ENCODE assay signal across 8 mouse cellular contexts in genomic region chr17:28510445-28511342, GRCm38 (mm10). TPM values are rescaled to one million over a fixed set of nuclear protein-coding genes. Genes with fewer than 3 reads are reported as not detected.
DNase-seq lines count a peak whose midpoint lies in the region; ATAC-seq and TF ChIP-seq lines count a peak whose summit lies in the region.

No protein-coding gene starts in this region.

- no peaks in the 10 kb centered on the region for H3K36me3 ChIP-seq in embryonic facial prominence, embryonic 15.5 days
- no peaks in the 10 kb centered on the region; the same call in 1 of the 2 replicates for H3K36me3 ChIP-seq in lung, postnatal 0 days (ENCODE audit: insufficient read depth, low read length)

- DNase-seq in adrenal gland, postnatal 14 days, result peak; percentile 36
- no peak for DNase-seq in adrenal gland, postnatal 4 days (ENCODE audit: low spot score in 2 of 2)
- peak; percentile 60 for DNase-seq in induced T-regulatory cell, adult 2 months (ENCODE audit: low read depth)
- DNase-seq in lung, postnatal 0 days (ENCODE audit: low spot score), result peak; percentile 57
- DNase-seq in urinary bladder, adult 18-20 months (ENCODE audit: low spot score in 2 of 2), result no peak
- DNase-seq in c-Kit-positive CD71-positive TER-119-positive erythroid progenitor cells, embryonic 14.5 days (ENCODE audit: low spot score), result no peak

- H3K4me3 ChIP-seq in embryonic facial prominence, embryonic 15.5 days (replicated peaks), result peak overlapping the region; percentile 22
- H3K4me3 ChIP-seq in lung, postnatal 0 days (ENCODE audit: low read depth, low read length), result no peak overlapping the region

- peak; percentile 32 for ATAC-seq in embryonic facial prominence, embryonic 15.5 days (ENCODE audit: insufficient number of reproducible peaks, low FRiP score, low TSS enrichment, low read depth)
- no peak for ATAC-seq in lung, postnatal 0 days
- no peak for ATAC-seq in frontal cortex, adult (ENCODE audit: low TSS enrichment)

- peaks cover 31% of the 10 kb centered on the region for H3K4me1 ChIP-seq in embryonic facial prominence, embryonic 15.5 days
- peaks cover 34% of the 10 kb centered on the region for H3K4me1 ChIP-seq in lung, postnatal 0 days (ENCODE audit: insufficient read depth, low read depth, low read length)

- H3K4me2 ChIP-seq in embryonic facial prominence, embryonic 15.5 days (replicated peaks), result peak overlapping the region; percentile 50
- peak overlapping the region; percentile 43 for H3K4me2 ChIP-seq in lung, postnatal 0 days (replicated peaks; ENCODE audit: low read depth, low read length)

- 4% methylated on average over 28 of the region's 28 CpGs for WGBS in embryonic facial prominence, embryonic 15.5 days
- 8% methylated on average over 28 of the region's 28 CpGs for WGBS in lung, postnatal 0 days

- no peak for TF ChIP-seq CTCF in lung, postnatal 0 days (IDR thresholded peaks at IDR 0.05)

- no peak overlapping the region for H3K27ac ChIP-seq in embryonic facial prominence, embryonic 15.5 days (replicated peaks)
- H3K27ac ChIP-seq in lung, postnatal 0 days (ENCODE audit: low read length), result peak overlapping the region; percentile 54

- no peaks in the 10 kb centered on the region for H3K27me3 ChIP-seq in embryonic facial prominence, embryonic 15.5 days
- H3K27me3 ChIP-seq in lung, postnatal 0 days (replicated peaks; ENCODE audit: insufficient read depth, low read length), result no peaks in the 10 kb centered on the region

- H3K9me3 ChIP-seq in embryonic facial prominence, embryonic 15.5 days (replicated peaks), result no peaks in the 10 kb centered on the region
- no peaks in the 10 kb centered on the region for H3K9me3 ChIP-seq in lung, postnatal 0 days (ENCODE audit: low read length)

- H3K9ac ChIP-seq in embryonic facial prominence, embryonic 15.5 days, result no peak overlapping the region
- peak overlapping the region; percentile 19; the same call in 1 of the 2 replicates for H3K9ac ChIP-seq in lung, postnatal 0 days (replicated peaks; ENCODE audit: low read depth)

- peak; percentile 65 for TF ChIP-seq EP300 in lung, postnatal 0 days (IDR thresholded peaks at IDR 0.05)

RNA-seq across cellular contexts. Expression of gene Fkbp5, which starts 6.6 kb away (rescaled TPM):
- 73.0 and 118 TPM in 2 replicates for total RNA-seq in adrenal gland, postnatal 14 days (2021)
- 100 to 1,000 TPM in 1 of 2 experiments, 10 to 100 TPM in 1; 95.8 to 104 TPM for total RNA-seq in adrenal gland, postnatal 4 days (2021)
- 35.8 and 36.5 TPM in 2 replicates for polyA plus RNA-seq in embryonic facial prominence, embryonic 15.5 days (2015; fragmentation: Nextera tagmentation; extraction: Ambion mirVana)
- 15.8 and 26.9 TPM in 2 replicates for polyA plus RNA-seq in lung, postnatal 0 days (2015; fragmentation: Nextera tagmentation; extraction: Ambion mirVana)

RNA-seq across cellular contexts. Expression of gene Armc12, which starts 19.9 kb away (rescaled TPM):
- not detected in 2 replicates for total RNA-seq in adrenal gland, postnatal 14 days (2021)
- total RNA-seq in adrenal gland, postnatal 4 days (2021), result under 1 TPM in 1 of 2 experiments, not detected in 1; 0.22 TPM
- not detected in 2 replicates for polyA plus RNA-seq in embryonic facial prominence, embryonic 15.5 days (2015; fragmentation: Nextera tagmentation; extraction: Ambion mirVana)
- not detected in 2 replicates for polyA plus RNA-seq in lung, postnatal 0 days (2015; fragmentation: Nextera tagmentation; extraction: Ambion mirVana)

RNA-seq across cellular contexts. Expression of gene Clpsl2, which starts 38.5 kb away (rescaled TPM):
- total RNA-seq in adrenal gland, postnatal 14 days (2021), result not detected in 2 replicates
- not detected for total RNA-seq in adrenal gland, postnatal 4 days (2021)
- not detected in 2 replicates for polyA plus RNA-seq in embryonic facial prominence, embryonic 15.5 days (2015; fragmentation: Nextera tagmentation; extraction: Ambion mirVana)
- not detected in 2 replicates for polyA plus RNA-seq in lung, postnatal 0 days (2015; fragmentation: Nextera tagmentation; extraction: Ambion mirVana)

RNA-seq across cellular contexts. Expression of gene Clps, which starts 49.9 kb away (rescaled TPM):
- total RNA-seq in adrenal gland, postnatal 14 days (2021), result not detected in 2 replicates
- total RNA-seq in adrenal gland, postnatal 4 days (2021), result 1,000 to 10,000 TPM in 1 of 2 experiments, under 1 TPM in 1; 0.56 to 1,299 TPM
- polyA plus RNA-seq in embryonic facial prominence, embryonic 15.5 days (2015; fragmentation: Nextera tagmentation; extraction: Ambion mirVana), result not detected in 2 replicates
- polyA plus RNA-seq in lung, postnatal 0 days (2015; fragmentation: Nextera tagmentation; extraction: Ambion mirVana), result 0.32 and 0.42 TPM in 2 replicates

Comparison
In these comparisons a context has a peak if more than half of its experiments do, and no peak if none do; other contexts are left out.
1. DNase-seq: peak in adrenal gland, postnatal 14 days (single experiment), induced T-regulatory cell, adult 2 months (single experiment) and lung, postnatal 0 days (single experiment); none in adrenal gland, postnatal 4 days (0 of 2), urinary bladder, adult 18-20 months (0 of 2) and c-Kit-positive CD71-positive TER-119-positive erythroid progenitor cells, embryonic 14.5 days (single experiment).